Mouse (Mus musculus) liver, embryonic 11.5 days (tissue): ENCODE measurements at regions not wholly inside any gene's neighbourhood (a gene's known extent, or its start where the extent isn't known, plus 50 kb on each side); places are given as distances from the start of the nearest gene placed in this dataset.
A peak's percentile ranks its signal among the peaks of the same experiment; 100 is the strongest.

ENCODE experiments used
- ATAC-seq: fragments of 200-750 bp; cut with Nextera tagmentation; replicated peaks from 2 replicates; pipeline ENCODE4 v1.8.0; 2017; ENCODE audit warnings: moderate number of reproducible peaks, mild to moderate bottlenecking, moderate TSS enrichment, moderate library complexity; ENCODE audit not compliant: low FRiP score
- DNase-seq: peaks from one replicate; pipeline ENCODE4 v3.0.0-alpha.2; 2017; ENCODE audit warnings: low spot score
- H3K27ac ChIP-seq: fragments of 300-500 bp; sonication (generic); 2 replicates; pipeline ENCODE4 v1.5.1; 2014; ENCODE audit warnings: mild to moderate bottlenecking, low read depth, low read length, control low read depth
- H3K27me3 ChIP-seq: fragments of 300-500 bp; sonication (generic); replicated peaks from 2 replicates; pipeline ENCODE4 v1.6.1; 2014; ENCODE audit warnings: low read length, mixed read lengths; ENCODE audit not compliant: control insufficient read depth, insufficient read depth
- H3K36me3 ChIP-seq: fragments of 300-500 bp; sonication (generic); 2 replicates; pipeline ENCODE4 v1.6.1; 2014; ENCODE audit warnings: mild to moderate bottlenecking, low read length, moderate library complexity, mixed read lengths; ENCODE audit not compliant: control insufficient read depth, insufficient read depth
- H3K4me1 ChIP-seq: fragments of 300-500 bp; sonication (generic); replicated peaks from 2 replicates; pipeline ENCODE4 v1.6.1; 2014; ENCODE audit warnings: low read length, mixed read lengths; ENCODE audit not compliant: control insufficient read depth, insufficient read depth
- H3K4me2 ChIP-seq: fragments of 300-500 bp; sonication (generic); 2 replicates; pipeline ENCODE4 v1.6.1; 2014; ENCODE audit warnings: mild to moderate bottlenecking, control low read depth, moderate library complexity
- H3K4me3 ChIP-seq: fragments of 300-500 bp; sonication (generic); 2 replicates; pipeline ENCODE4 v1.5.1; 2014; ENCODE audit warnings: low read depth, low read length, control low read depth
- H3K9ac ChIP-seq: fragments of 300-500 bp; sonication (generic); 2 replicates; pipeline ENCODE4 v1.6.1; 2014; ENCODE audit warnings: low read depth, low read length, control low read depth
- H3K9me3 ChIP-seq: fragments of 300-500 bp; sonication (generic); 2 replicates; pipeline ENCODE4 v1.6.1; 2016; ENCODE audit warnings: low read length, inconsistent platforms, mixed read lengths; ENCODE audit not compliant: control insufficient read depth
- WGBS: fragments of 180-500 bp; shearing (Covaris S2); extraction: QIAGEN DNeasy Blood & Tissue Kit; methylation state at CpG from one replicate; pipeline ENCODE4 v1.1.7; 2014; 5-methylcytosine and 5-hydroxymethylcytosine counted together

DNA sequence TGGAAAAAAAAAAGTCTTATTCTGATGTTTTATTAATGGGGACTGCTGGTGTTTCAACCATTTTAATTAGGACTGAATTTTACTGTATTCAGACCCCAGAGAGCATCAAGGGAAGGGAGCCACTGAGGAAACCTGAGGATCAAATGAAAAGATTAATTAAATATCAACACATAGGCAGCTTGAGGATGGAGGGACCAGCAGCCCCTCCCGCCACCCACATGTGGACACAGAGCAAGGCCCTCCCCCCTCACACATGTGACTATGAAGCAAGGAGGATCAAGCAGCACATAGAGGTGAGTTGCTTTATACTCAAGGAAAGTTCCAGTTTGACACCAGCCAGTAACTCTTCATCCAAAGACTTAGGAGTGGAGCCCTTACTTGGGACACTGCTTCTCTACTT lies 126.0 kb downstream of the Gp2 start:
- Histone ChIP-seq H3K4me1 (no peaks in the 10 kb centered on the region), H3K4me3 (no peak overlapping the region)
- ATAC-seq, result no peak

DNA sequence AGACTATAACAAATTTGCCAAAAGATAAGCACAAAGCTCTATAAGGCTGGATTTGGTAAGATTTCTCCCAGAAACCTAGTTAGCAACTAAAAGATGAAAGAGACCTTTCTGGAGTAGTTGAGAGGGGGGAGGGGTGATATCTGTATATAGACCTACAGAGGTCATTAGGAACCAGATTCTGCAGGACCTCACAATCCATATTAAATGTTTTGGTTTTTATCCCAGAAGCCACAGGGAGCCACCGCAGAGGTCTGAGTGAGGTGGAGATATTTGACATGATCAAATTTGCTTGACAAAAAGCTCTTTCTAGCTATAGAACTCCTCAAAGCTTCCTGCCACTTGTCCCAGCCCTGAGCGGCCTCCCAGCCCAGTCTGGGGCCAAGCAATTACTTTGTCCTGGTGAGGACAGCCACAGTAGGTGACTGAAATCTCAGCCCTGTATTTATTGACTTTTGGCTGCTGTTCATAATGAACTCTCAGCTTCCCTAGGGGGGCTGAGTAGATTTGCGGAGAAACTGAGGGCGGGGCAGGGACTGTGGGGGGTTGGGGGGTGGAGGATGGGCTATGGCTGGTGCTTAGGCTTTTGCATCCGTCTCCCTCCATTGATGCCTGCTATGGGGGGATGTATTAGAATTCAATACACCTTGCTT lies 128.5 kb downstream of the Gp2 start:
- no peaks in the 10 kb centered on the region for H3K36me3 ChIP-seq
- no peaks in the 10 kb centered on the region for H3K9me3 ChIP-seq
- no peaks in the 10 kb centered on the region for H3K4me1 ChIP-seq
- H3K27ac ChIP-seq, result no peak overlapping the region
- no peak for ATAC-seq
- H3K9ac ChIP-seq, result no peak overlapping the region
- 16% methylated on average over 5 of the region's 5 CpGs for WGBS
- no peak for DNase-seq
- no peak overlapping the region for H3K4me3 ChIP-seq
- H3K4me2 ChIP-seq, result no peak overlapping the region
- H3K27me3 ChIP-seq, result no peaks in the 10 kb centered on the region

More for the DNA sequence above, 126.0 kb downstream of the Gp2 start:
- DNase-seq, result no peak
- no peaks in the 10 kb centered on the region for H3K36me3 ChIP-seq
- H3K4me2 ChIP-seq, result no peak overlapping the region
- no peaks in the 10 kb centered on the region for H3K27me3 ChIP-seq
- 96% methylated on average over 1 of the region's 1 CpGs for WGBS
- H3K9me3 ChIP-seq, result no peaks in the 10 kb centered on the region
- H3K9ac ChIP-seq, result no peak overlapping the region
- no peak overlapping the region for H3K27ac ChIP-seq

DNA sequence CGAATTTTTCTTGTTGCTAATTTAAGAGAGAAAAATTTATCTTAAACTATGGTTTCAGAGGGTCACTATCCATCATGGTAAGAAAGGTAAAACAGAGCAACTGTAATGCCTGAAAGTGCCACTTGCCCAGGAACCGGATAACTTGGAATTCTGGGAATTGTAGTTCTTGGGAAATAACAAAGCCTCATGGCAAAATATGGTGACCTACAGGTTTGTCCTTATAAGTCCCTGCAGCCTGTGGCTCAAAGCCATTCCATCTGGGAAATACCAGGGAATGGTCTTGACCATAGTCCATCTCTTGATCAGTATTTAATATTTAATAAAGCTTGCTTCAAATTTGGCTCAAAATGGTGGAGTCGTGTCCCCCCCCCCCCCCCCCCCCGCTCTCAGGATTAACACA lies 111.9 kb upstream of the Gpr139 start:
- Histone ChIP-seq H3K9ac (no peak overlapping the region), H3K27ac (no peak overlapping the region), H3K4me1 (no peaks in the 10 kb centered on the region), H3K4me2 (no peak overlapping the region), H3K36me3 (no peaks in the 10 kb centered on the region), H3K27me3 (no peaks in the 10 kb centered on the region), H3K4me3 (no peak overlapping the region), H3K9me3 (no peaks in the 10 kb centered on the region)
- no peak for DNase-seq
- WGBS, result 56% methylated on average over 4 of the region's 4 CpGs
- ATAC-seq, result no peak

DNA sequence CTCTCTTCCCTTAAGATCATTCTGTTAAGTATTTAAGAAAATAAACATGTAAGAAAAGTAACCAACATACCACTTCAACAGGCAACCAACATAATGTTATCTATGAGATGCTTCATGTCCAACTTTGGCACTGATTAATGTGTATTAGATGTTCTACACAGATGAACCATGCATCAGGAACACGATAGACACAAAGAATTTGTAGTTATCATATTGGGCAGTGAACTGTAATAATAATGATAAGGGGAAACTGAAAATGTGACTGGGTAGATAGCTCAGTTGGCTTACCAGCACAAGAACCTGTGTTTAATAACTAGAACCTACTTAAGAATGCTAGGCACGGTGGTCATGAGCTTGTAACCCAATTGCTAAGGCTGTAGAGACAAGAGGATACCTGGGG lies 107.0 kb upstream of the Gpr139 start:
- Histone ChIP-seq H3K27ac (no peak overlapping the region), H3K4me1 (no peaks in the 10 kb centered on the region), H3K9me3 (no peaks in the 10 kb centered on the region), H3K4me3 (no peak overlapping the region), H3K36me3 (no peaks in the 10 kb centered on the region), H3K9ac (no peak overlapping the region), H3K4me2 (no peak overlapping the region), H3K27me3 (no peaks in the 10 kb centered on the region)
- WGBS, result 56% methylated on average over 2 of the region's 2 CpGs
- DNase-seq (no peak), ATAC-seq (no peak)

DNA sequence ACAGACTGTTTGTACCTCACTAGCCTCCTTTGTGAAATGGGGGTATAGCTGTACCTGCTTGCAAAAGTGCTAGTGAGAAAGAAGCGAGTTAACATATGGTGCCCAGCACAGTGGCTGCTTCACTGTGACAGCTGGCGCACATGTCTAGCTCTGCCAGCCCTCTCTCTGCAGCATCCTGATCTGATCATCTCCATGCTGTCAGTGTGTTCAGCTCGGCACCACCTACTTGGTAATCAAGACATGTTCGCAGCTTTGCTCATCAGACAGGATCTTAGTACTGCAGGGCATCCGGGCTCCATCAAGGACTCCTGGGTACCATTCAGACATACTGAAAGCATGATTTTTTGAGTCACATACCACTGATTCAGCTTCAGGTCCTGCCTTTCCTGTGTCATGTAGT lies 100.9 kb upstream of the Gpr139 start:
- no peaks in the 10 kb centered on the region for H3K27me3 ChIP-seq
- H3K9me3 ChIP-seq, result no peaks in the 10 kb centered on the region
- no peaks in the 10 kb centered on the region for H3K36me3 ChIP-seq
- no peak overlapping the region for H3K27ac ChIP-seq
- ATAC-seq (no peak), DNase-seq (no peak)
- H3K4me3 ChIP-seq, result no peak overlapping the region
- no peak overlapping the region for H3K9ac ChIP-seq
- WGBS, result 86% methylated on average over 5 of the region's 5 CpGs
- no peak overlapping the region for H3K4me2 ChIP-seq
- peaks cover 3% of the 10 kb centered on the region; the same call in 1 of the 2 replicates for H3K4me1 ChIP-seq

DNA sequence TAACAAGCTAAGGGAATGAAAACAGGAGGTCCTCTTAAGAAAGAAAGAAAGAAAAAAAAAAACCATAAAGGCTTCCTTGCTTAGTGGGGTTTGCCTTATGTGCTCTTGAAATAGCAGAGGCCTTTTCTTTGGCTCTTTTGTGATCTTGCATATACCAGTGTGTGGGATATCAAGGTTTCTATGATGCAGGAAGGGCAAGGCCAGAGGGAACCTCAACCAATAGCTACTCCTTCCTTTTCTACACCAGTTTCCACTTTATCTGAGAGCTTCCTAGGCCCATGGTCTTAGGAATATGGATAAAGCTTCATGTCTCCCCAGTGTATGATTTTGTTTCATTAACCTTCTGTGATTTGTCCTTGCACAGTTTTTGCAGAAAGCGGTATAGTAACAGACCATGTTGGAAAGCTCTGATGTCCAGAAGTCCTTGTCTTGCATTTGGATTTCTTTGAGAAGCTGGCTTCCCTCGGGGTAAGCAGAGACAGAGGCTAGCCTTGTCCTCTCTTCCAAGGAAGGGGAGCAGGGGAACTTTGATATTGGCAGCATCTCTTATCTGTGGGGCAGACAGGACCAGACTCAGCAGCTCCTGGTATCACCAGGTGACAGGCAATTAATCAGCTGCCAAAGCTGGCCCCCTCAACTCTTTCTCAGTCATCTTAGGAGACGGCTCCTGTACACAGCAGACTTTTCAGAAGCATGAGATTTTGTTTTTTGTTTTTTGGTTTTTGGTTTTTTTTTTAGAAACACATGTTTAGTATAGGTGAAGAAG lies 95.7 kb upstream of the Gpr139 start:
- ATAC-seq (peak; percentile 96), DNase-seq (no peak)
- WGBS, result 40% methylated on average over 3 of the region's 3 CpGs
- Histone ChIP-seq H3K9ac (no peak overlapping the region), H3K27me3 (no peaks in the 10 kb centered on the region), H3K4me2 (no peak overlapping the region), H3K4me1 (peaks cover 3% of the 10 kb centered on the region; the same call in 1 of the 2 replicates), H3K36me3 (no peaks in the 10 kb centered on the region), H3K27ac (no peak overlapping the region), H3K4me3 (no peak overlapping the region), H3K9me3 (no peaks in the 10 kb centered on the region)

DNA sequence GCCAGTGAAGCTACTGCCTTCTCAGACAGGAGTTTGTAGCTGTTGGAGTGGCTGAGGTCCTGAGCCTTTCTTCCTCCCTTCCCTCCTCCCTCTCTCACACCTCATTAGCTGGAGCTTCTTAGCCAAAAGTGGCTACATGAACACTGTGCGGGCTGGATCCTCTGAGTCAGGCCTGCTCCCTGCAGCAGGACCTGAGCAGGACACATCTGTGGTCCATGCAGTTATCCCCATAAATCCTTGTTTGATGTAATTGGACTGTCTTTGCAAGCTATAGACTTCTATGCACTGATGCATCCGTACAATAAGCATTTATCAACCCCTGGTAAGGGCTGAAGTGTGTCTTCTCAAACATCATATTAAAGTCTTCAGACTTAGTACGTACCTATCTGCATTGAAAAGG lies 88.2 kb upstream of the Gpr139 start:
- no peak overlapping the region for H3K4me3 ChIP-seq
- H3K4me2 ChIP-seq, result no peak overlapping the region
- H3K9me3 ChIP-seq, result no peaks in the 10 kb centered on the region
- H3K27me3 ChIP-seq, result no peaks in the 10 kb centered on the region
- H3K9ac ChIP-seq, result no peak overlapping the region
- DNase-seq, result no peak
- ATAC-seq, result no peak
- H3K36me3 ChIP-seq, result no peaks in the 10 kb centered on the region
- 74% methylated on average over 3 of the region's 3 CpGs for WGBS
- no peak overlapping the region for H3K27ac ChIP-seq
- peaks cover 4% of the 10 kb centered on the region for H3K4me1 ChIP-seq

DNA sequence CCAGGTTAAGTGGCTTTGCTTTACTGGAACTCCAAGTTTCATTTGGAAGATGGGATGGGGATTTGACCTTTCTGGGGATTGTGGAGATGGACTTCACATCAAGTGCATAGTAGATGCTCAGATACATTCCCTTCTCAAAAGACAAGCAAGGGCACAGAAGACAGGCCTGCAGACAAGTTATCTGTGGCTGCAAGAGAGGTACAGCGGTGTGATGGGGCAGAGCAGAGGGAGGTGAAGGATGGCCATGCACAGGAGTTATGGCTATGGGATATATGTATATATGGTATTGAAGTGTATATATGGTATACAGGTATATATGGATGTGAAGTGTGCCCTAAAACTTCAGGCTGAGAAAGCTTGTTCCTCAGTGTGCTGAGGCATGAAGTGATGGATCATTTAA lies 87.0 kb upstream of the Gpr139 start:
- no peak overlapping the region for H3K9ac ChIP-seq
- H3K4me1 ChIP-seq, result peaks cover 4% of the 10 kb centered on the region
- ATAC-seq (peak; percentile 77), DNase-seq (no peak)
- H3K27ac ChIP-seq, result no peak overlapping the region
- WGBS, result 55% methylated on average over 1 of the region's 1 CpGs
- no peaks in the 10 kb centered on the region for H3K36me3 ChIP-seq
- no peak overlapping the region for H3K4me3 ChIP-seq
- H3K27me3 ChIP-seq, result no peaks in the 10 kb centered on the region
- H3K9me3 ChIP-seq, result no peaks in the 10 kb centered on the region
- H3K4me2 ChIP-seq, result peak overlapping the region; percentile 17
